Mouse (Mus musculus) liver, embryonic 14.5 days (tissue): ENCODE data around the gene Kctd11.

Experiments
- CTCF ChIP-seq: IDR thresholded peaks from 2 replicates; pipeline ENCODE4 v1.5.1; 2016; ENCODE audit warnings: antibody characterized with exemption, low read depth, control low read depth
- EP300 ChIP-seq: IDR thresholded peaks from 2 replicates; pipeline ENCODE4 v1.6.1; 2016; ENCODE audit warnings: antibody characterized with exemption, low read depth

DNA sequence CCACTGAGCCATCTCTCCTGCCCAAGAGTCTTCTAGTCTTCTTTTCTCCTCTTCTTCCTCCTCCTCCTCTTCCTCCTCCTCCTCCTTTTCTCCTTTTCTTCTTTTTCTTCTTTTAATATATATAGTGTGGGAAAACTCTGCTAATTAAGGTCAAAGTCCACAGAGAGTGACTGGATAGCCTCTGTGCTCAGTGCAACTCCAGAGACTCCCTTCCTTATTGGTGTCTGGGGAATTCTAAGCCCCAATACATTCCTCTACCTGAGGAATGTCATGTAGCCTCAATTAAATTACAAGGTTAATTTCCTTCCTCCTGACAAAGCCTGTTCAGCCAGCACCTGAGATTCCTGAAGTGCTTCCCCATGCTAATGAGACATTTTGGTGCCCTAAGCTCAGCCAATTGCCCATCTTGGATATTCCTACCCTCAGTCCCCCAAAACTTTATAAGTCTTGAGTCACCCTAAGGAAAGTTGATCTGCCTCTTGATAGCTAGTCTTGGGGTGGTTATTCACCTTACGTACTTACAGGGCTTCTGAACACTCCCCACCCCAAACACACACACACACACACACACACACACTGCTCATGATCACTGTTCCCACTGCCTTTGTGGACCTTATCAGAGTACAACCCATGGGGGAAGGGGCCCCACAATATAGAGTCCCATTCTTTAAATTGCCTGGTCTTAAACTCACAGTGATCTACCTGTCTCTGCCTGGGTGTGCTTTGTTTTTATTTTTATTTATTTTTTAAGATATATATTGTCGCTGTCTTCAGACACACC is 10.7 kb downstream of the Kctd11 start:
- no peak for TF ChIP-seq CTCF
- no peak for TF ChIP-seq EP300
